In the genomic region with DNA sequence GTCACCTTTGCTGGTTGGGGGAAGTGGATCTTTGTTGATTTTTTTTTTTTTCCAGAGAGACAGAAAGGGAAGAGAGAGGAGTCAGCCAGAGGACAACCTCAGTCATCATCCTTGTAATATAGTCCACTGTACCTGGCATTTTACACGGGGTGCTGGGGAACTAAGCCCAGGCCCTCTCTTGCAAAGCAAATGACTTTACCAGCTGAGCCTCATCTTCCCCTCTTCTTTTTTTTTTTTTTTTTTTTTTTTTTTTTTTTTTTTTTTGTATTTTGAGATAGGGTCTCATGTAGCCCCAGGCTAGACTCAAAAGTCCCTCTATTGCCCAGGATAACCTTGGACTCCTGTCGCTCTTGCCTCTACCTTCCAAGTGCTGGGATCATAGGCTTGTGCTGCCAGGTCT, we compare ENCODE assay signal across 41 mouse cellular contexts. TPM values are rescaled to one million over a fixed set of nuclear protein-coding genes. Genes with fewer than 3 reads are reported as not detected.
"Had no signal": no experiment of that assay in that cellular context is flagged by ENCODE, and none has a peak within 500 bp of the region (broad histone marks: within the 10 kb centered on the region; RNA-seq: fewer than 3 reads in every experiment).

No protein-coding gene starts in this region.

- H3K27ac ChIP-seq: limb, embryonic 10.5 days; limb, embryonic 12.5 days; limb, embryonic 13.5 days; limb, embryonic 15.5 days; liver, embryonic 12.5 days; liver, embryonic 13.5 days; liver, embryonic 14.5 days; liver, embryonic 15.5 days; lung, embryonic 15.5 days; macrophage; midbrain, embryonic 10.5 days; midbrain, embryonic 12.5 days; midbrain, embryonic 13.5 days; midbrain, embryonic 15.5 days had no signal

- H3K27me3 ChIP-seq: limb, embryonic 12.5 days; limb, embryonic 13.5 days; limb, embryonic 15.5 days; liver, embryonic 12.5 days; liver, embryonic 13.5 days; liver, embryonic 15.5 days; lung, embryonic 15.5 days; midbrain, embryonic 12.5 days; midbrain, embryonic 13.5 days; midbrain, embryonic 15.5 days had no signal

- H3K9me3 ChIP-seq: limb, embryonic 10.5 days; limb, embryonic 12.5 days; limb, embryonic 13.5 days; limb, embryonic 15.5 days; liver, embryonic 12.5 days; liver, embryonic 13.5 days; liver, embryonic 15.5 days; lung, embryonic 15.5 days; megakaryocyte, embryonic 14.5 days; midbrain, embryonic 10.5 days; midbrain, embryonic 12.5 days; midbrain, embryonic 13.5 days; midbrain, embryonic 15.5 days had no signal

- H3K9ac ChIP-seq: limb, embryonic 12.5 days; limb, embryonic 13.5 days; limb, embryonic 15.5 days; liver, embryonic 12.5 days; liver, embryonic 13.5 days; liver, embryonic 14.5 days; liver, embryonic 15.5 days; liver, postnatal 0 days; lung, embryonic 14.5 days; lung, embryonic 15.5 days; midbrain, embryonic 12.5 days; midbrain, embryonic 13.5 days; midbrain, embryonic 15.5 days had no signal

- H3K36me3 ChIP-seq: midbrain, embryonic 15.5 days had no signal

- DNase-seq: left cerebral cortex, postnatal 4 days; liver; liver, embryonic 13.5 days; liver, postnatal 0 days; lung, adult 18-20 months; lung, adult 2 months; lung, embryonic 14.5 days; lung, postnatal 10 days; lung, postnatal 14 days; lung, postnatal 36 days; lung, postnatal 4 days had no signal

- H3K4me1 ChIP-seq: lung, embryonic 15.5 days; midbrain, embryonic 12.5 days; midbrain, embryonic 13.5 days; midbrain, embryonic 15.5 days had no signal

- H3K4me3 ChIP-seq: limb, embryonic 10.5 days; limb, embryonic 12.5 days; limb, embryonic 13.5 days; limb, embryonic 15.5 days; liver, embryonic 12.5 days; liver, embryonic 13.5 days; liver, embryonic 15.5 days; lung, embryonic 15.5 days; megakaryocyte, embryonic 14.5 days; midbrain, embryonic 10.5 days; midbrain, embryonic 12.5 days; midbrain, embryonic 13.5 days; midbrain, embryonic 15.5 days; myocyte had no signal

- H3K4me2 ChIP-seq: limb, embryonic 12.5 days; limb, embryonic 13.5 days; limb, embryonic 15.5 days; liver, embryonic 11.5 days; liver, embryonic 12.5 days; liver, embryonic 13.5 days; liver, embryonic 15.5 days; lung, embryonic 14.5 days; lung, embryonic 15.5 days; midbrain, embryonic 11.5 days; midbrain, embryonic 12.5 days; midbrain, embryonic 13.5 days; midbrain, embryonic 15.5 days had no signal

- ATAC-seq: liver, embryonic 12.5 days; liver, postnatal 0 days; lung, postnatal 0 days; midbrain, embryonic 13.5 days; midbrain, embryonic 15.5 days; midbrain, embryonic 16.5 days had no signal

RNA-seq across cellular contexts. Expression of a gene that starts 15.1 kb away (rescaled TPM):
- total RNA-seq: left cerebral cortex, postnatal 25 days; left cerebral cortex, postnatal 36 days; liver, adult 2 months; megakaryocyte progenitor cell, adult 5-6 weeks; megakaryocyte-erythroid progenitor cell, adult 5-6 weeks; monocyte, adult 5-6 weeks had no signal
- polyA plus RNA-seq: limb, embryonic 10.5 days; limb, embryonic 11.5 days; limb, embryonic 12.5 days; limb, embryonic 13.5 days; limb, embryonic 15.5 days; liver, adult 2 months; liver, embryonic 11.5 days; liver, embryonic 12.5 days; liver, embryonic 13.5 days; liver, embryonic 14.5 days; liver, embryonic 15.5 days; liver, embryonic 16.5 days; liver, postnatal 0 days; lung, adult 2 months; lung, embryonic 14.5 days; lung, embryonic 15.5 days; lung, embryonic 16.5 days; lung, postnatal 0 days; macrophage; midbrain, embryonic 10.5 days; midbrain, embryonic 11.5 days; midbrain, embryonic 12.5 days; midbrain, embryonic 13.5 days; midbrain, embryonic 15.5 days; midbrain, embryonic 16.5 days; midbrain, postnatal 0 days; myocyte; neural tube, embryonic 11.5 days had no signal
